Mouse (Mus musculus): Measurements from ENCODE around the gene Kat2a.
"Not testable (repeated sequence)": the region's sequence is repeated elsewhere in the genome, so short reads cannot be mapped to it uniquely, and the experiment has no call there.

The Kat2a gene

GRCm38 (mm10) chr11:100677810-100678209, 34.5 kb downstream of the Kat2a start:
- DNase-seq (ENCODE audit: extremely low read depth, low read depth, low spot score) = no peak

DNA sequence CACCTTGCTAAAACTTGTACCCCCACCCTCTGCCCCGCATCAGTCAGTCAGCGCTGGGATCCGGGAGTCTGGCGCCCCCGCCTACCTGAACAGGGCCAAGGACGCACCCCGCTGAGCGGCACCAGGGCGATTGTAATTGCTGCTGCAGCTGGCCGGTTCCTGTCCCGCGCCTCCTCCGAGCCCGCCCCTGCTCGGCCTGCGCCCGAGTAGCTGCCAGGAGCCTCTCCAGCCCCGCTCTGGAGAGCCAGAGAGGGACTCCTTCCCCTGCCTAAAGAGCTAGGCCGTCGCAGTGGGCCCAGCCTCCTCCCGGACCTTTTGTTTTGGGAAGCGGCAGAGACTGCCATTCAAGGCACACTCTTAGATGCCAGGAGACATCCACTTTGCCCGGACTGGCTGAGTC, 39.1 kb downstream of the Kat2a start:
- no peak for DNase-seq (ENCODE audit: extremely low read depth, low read depth, low spot score)

- DNase-seq (ENCODE audit: extremely low read depth, low read depth, low spot score) = no peak
Measured at GRCm38 (mm10) chr11:100671956-100672355, 40.3 kb downstream of the Kat2a start.

DNA sequence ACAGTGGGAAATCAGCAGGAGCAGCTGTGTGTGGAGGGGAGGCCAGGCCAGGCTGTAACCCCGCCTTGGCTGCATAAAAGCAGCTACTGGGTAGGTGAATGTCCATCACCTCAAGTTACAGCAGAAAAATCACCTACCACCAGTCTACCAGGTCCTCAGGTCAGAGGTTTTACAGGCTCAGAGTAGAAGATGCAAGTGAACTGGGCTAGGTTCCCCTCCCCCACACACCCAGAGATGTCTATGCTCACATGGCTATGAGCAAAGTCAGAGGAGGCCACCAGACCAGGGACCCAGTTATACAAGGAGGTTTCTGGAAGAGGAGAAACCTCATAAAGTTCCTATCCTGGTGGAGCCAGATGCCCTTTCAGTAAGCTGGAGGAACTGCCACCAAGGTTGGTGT, 41.2 kb downstream of the Kat2a start:
- no peak for DNase-seq (ENCODE audit: extremely low read depth, low read depth, low spot score)

- DNase-seq (ENCODE audit: extremely low read depth, low read depth, low spot score) = no peak
Measured at GRCm38 (mm10) chr11:100659806-100660205, 52.5 kb downstream of the Kat2a start.

GRCm38 (mm10) chr11:100656458-100656857, 55.8 kb downstream of the Kat2a start:
- no peak for DNase-seq (ENCODE audit: extremely low read depth, low read depth, low spot score)

DNA sequence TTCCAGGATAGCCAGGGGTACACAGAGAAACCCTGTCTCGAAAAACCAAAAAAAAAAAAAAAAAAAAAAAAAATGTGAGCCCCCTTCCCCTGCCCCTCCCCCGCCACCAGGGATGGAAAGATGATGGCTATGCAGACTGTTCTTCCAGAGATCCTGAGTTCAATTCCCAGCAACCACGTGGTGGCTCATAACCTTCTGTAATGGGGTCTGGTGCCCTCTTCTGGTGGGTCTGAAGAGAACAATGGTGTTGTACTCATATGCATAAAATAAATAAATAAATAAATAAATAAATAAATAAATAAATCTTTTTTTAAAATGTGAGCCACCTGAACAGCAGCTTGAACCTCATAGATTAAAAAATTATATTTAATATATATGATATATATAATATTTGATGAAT, 56.7 kb downstream of the Kat2a start:
- not testable (repeated sequence) for DNase-seq (ENCODE audit: extremely low read depth, low read depth, low spot score)

Data from fat pad, adult 2 months (tissue).